Mouse (Mus musculus) heart, adult 2 months (tissue): ENCODE data around the gene Tas2r140.

Source experiments
- CTCF ChIP-seq: fragments of 200-600 bp; IDR thresholded peaks from 2 replicates; pipeline ENCODE4 v1.8.1; 2022; ENCODE audit warnings: antibody characterized with exemption, mild to moderate bottlenecking, moderate library complexity
- EP300 ChIP-seq: fragments of 200-500 bp; IDR thresholded peaks from 2 replicates; pipeline ENCODE4 v1.6.1; 2011; ENCODE audit warnings: low read depth, low read length, control low read depth; ENCODE audit not compliant: insufficient read depth
- POLR2A ChIP-seq: fragments of 200-500 bp; IDR thresholded peaks from 2 replicates; pipeline ENCODE4 v1.6.1; 2011; ENCODE audit warnings: mild to moderate bottlenecking, low read depth, low read length, control low read depth; ENCODE audit not compliant: insufficient read depth

GRCm38 (mm10) chr6:133092226-133092625 is 36.6 kb upstream of the Tas2r140 start:
- TF ChIP-seq CTCF (no peak), POLR2A (no peak), EP300 (no peak)
